Mouse (Mus musculus): Measurements from ENCODE around the gene Dscam.

DNA sequence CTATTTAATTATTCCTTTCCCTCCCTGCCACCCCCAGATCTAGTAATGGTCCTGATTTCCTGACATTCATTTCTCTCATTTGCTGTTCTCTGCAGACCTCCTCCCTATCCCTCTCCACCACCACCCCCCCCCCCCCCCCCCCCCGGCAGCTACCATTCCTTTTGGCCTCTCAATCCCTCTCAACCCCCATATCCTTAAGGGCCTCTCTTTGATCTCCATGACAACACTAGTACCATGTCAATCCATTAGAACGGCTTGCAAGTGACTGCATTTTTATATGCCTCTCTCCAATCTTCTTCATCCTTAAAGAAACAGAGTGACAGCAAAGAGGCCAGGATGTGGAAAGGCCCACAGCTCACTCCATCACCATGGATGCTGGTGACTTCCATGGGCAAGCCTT is 480.5 kb downstream of the Dscam start:
- TF ChIP-seq CTCF (IDR thresholded peaks at IDR 0.05; ENCODE audit: control insufficient read depth, insufficient read depth, low read length), result no peak
- TF ChIP-seq POLR2A (IDR thresholded peaks at IDR 0.05; ENCODE audit: borderline replicate concordance, control insufficient read depth, low read depth, low read length), result no peak
